Mouse (Mus musculus) liver, postnatal 0 days (tissue): ENCODE measurements around the gene Gm28038.

Experiments used
- CTCF ChIP-seq: sonication (generic); IDR thresholded peaks from 2 replicates; pipeline ENCODE4 v1.5.1; 2016; ENCODE audit warnings: antibody characterized with exemption, low read depth
- EP300 ChIP-seq: IDR thresholded peaks from 2 replicates; pipeline ENCODE4 v1.6.1; 2016; ENCODE audit warnings: antibody characterized with exemption, low read depth, mild to moderate bottlenecking

DNA sequence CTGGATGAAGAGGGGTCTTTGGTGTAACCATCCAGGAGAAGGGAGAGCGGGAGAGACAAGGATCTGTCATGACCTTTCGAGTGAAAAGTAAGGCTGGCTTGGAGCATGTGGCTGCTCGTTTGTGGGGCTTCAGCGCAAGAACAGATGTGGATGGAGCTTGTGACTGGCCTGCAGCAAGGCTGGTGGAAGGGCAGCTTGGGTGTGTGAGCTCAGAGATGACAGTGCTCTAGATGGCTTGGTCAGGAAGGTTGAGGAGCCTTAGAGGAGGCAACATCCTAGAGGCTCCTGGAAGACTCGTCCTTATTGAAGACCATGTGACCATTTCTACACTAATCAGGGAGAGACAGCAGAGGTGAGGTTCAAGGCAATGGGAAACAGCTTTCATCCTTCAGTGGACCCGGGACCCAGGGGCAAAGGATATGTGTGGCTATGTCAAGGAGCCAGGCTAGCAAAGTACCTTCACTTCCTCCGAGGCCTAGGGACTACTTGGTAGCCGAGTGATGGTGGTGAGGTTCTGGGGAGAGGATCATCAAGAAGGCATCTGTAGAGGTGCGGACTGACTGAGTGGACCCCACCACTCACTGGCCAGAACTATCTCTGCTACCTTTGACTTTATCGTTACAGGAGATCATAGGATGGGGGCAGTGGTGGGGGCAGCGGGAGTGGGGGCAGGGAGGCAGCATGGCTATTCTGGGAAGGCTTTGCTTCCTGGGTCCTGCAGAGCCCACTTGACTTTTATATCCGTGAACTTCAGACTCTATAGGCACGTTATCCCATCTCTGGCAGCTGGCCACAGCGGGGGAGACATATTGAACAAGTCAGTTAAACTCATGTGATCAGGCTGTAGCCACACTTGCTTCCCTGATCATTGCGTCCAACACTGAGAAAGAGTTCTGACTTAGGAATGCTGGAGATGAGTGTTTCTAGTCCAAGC, 21.4 kb upstream of the Gm28038 start:
- TF ChIP-seq EP300 (no peak), CTCF (no peak)
